Mouse (Mus musculus) megakaryocyte progenitor cell, adult 5-6 weeks (primary cell): ENCODE measurements at regions not wholly inside any gene's neighbourhood (a gene's known extent, or its start where the extent isn't known, plus 50 kb on each side); places are given as distances from the start of the nearest gene placed in this dataset.
A peak's percentile ranks its signal among the peaks of the same experiment; 100 is the strongest.

Experiments
- ATAC-seq: replicated peaks from 2 replicates; pipeline ENCODE4 v1.8.0; 2016; ENCODE audit warnings: mild to moderate bottlenecking, moderate TSS enrichment, inconsistent platforms; ENCODE audit not compliant: poor library complexity

GRCm38 (mm10) chr9:76896347-76896746 lies 149.2 kb downstream of the Tinag start:
- ATAC-seq = no peak

- no peak for ATAC-seq
Observed at GRCm38 (mm10) chr9:76881830-76882229, 163.8 kb downstream of the Tinag start.

GRCm38 (mm10) chr9:76876020-76876419 lies 169.6 kb downstream of the Tinag start:
- peak; percentile 97 for ATAC-seq

- ATAC-seq = no peak
Observed at GRCm38 (mm10) chr9:76872418-76872817, 173.2 kb downstream of the Tinag start.

- ATAC-seq = peak; percentile 91
Observed at GRCm38 (mm10) chr9:76869635-76870034, 176.0 kb downstream of the Tinag start.

- peak; percentile 57 for ATAC-seq
Observed at GRCm38 (mm10) chr9:76868633-76869032, 177.0 kb downstream of the Tinag start.

- no peak for ATAC-seq
Observed at GRCm38 (mm10) chr9:76822173-76822572, 223.4 kb downstream of the Tinag start.

GRCm38 (mm10) chr9:76794951-76795350 lies 228.0 kb upstream of the Fam83b start:
- ATAC-seq = no peak

- no peak for ATAC-seq
Observed at GRCm38 (mm10) chr9:76788654-76789053, 221.7 kb upstream of the Fam83b start.
